Mouse (Mus musculus) cerebellum, adult 2 months (tissue): ENCODE measurements around the gene Dennd1c. TPM values are rescaled to one million over a fixed set of nuclear protein-coding genes. Genes with fewer than 3 reads are reported as not detected.
A peak's percentile ranks its signal among the peaks of the same experiment; 100 is the strongest.

Experiments used
- DNase-seq, 2 experiments: peaks; one replicate each; pipeline ENCODE4 v3.0.0; 2021
- H3K27ac ChIP-seq: fragments of 200-500 bp; 2 replicates; pipeline ENCODE4 v1.5.1; 2012; ENCODE audit warnings: low read length, control low read depth, inconsistent platforms; ENCODE audit not compliant: insufficient read depth
- H3K27me3 ChIP-seq: fragments of 200-500 bp; 2 replicates; pipeline ENCODE4 v1.6.1; 2012; ENCODE audit warnings: inconsistent platforms, mild to moderate bottlenecking, low read length, moderate library complexity; ENCODE audit not compliant: control insufficient read depth, insufficient read depth
- H3K4me1 ChIP-seq: fragments of 200-500 bp; 2 replicates; pipeline ENCODE4 v1.6.1; 2011; ENCODE audit warnings: low read length; ENCODE audit not compliant: control insufficient read depth, insufficient read depth
- H3K4me3 ChIP-seq: fragments of 200-500 bp; replicated peaks from 2 replicates; pipeline ENCODE3; 2011; ENCODE audit warnings: mild to moderate bottlenecking, low read depth, low read length, control low read depth; ENCODE audit not compliant: insufficient read depth
- CTCF ChIP-seq: fragments of 200-500 bp; IDR thresholded peaks from 2 replicates; pipeline ENCODE4 v1.5.1; 2011; ENCODE audit warnings: low read depth, mild to moderate bottlenecking, control low read depth, low read length, moderate library complexity, borderline replicate concordance; ENCODE audit not compliant: insufficient read depth
- POLR2A ChIP-seq: fragments of 200-500 bp; IDR thresholded peaks from 2 replicates; pipeline ENCODE4 v1.6.1; 2011; ENCODE audit warnings: low read length, control low read depth, borderline replicate concordance; ENCODE audit not compliant: insufficient read depth
- WGBS: fragments of 180-500 bp; shearing (Covaris S2); methylation state at CpG from one replicate; pipeline ENCODE4 v1.1.7; 2018; 5-methylcytosine and 5-hydroxymethylcytosine counted together
- polyA plus RNA-seq: library from polyadenylated mRNA; depleted of rRNA; stranded (reverse); fragments of >200 nt; gene quantifications from 2 replicates; pipeline ENCODE4 v1.2.3, GENCODE M21; 2012; rRNA removed

The Dennd1c gene
- polyA plus RNA-seq, 1 experiment, result 1.1 TPM

- Histone ChIP-seq H3K27ac (peak within 1 kb of the TSS; percentile 60), H3K4me1 (peaks cover 8% of the 10 kb centered on the region), H3K27me3 (no peaks in the 10 kb centered on the region), H3K4me3 (peak within 1 kb of the TSS; percentile 82)
- TF ChIP-seq CTCF, result no peak
- TF ChIP-seq POLR2A, result peak; percentile 70
- DNase-seq, result no peak
- WGBS, result 1% methylated on average over 98 of the region's 99 CpGs
Observed at GRCm38 (mm10) chr17:57030931-57031660, 47.2 kb downstream of the Dennd1c start, which contains the start of gene Khsrp. Khsrp (minus strand) TSS chr17:57031522.

DNA sequence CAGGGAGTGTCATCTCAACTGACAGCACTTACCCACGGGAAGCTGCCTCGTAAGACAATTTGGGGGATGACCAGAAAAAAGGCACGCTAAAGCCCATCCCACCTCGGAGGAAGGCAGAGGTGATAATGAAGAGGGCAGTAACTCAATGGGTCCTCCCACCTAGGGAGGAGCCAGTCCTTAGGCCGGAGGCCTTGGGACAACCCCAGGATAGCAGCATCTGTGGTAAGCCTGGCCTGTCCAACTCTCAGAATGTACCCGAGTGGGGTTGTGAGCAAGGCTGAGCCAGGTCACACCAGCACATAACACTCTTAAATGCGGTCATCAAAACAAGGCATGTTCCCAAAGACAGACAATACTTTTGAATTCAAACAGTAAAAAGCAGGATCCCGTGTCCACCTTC is 48.6 kb downstream of the Dennd1c start:
- H3K27me3 ChIP-seq, result no peaks in the 10 kb centered on the region
- peaks cover 8% of the 10 kb centered on the region for H3K4me1 ChIP-seq
- H3K4me3 ChIP-seq, result peak overlapping the region; percentile 34
- no peak overlapping the region for H3K27ac ChIP-seq
- DNase-seq, result no peak
- WGBS, result 18% methylated on average over 8 of the region's 8 CpGs
- no peak for TF ChIP-seq CTCF
- no peak for TF ChIP-seq POLR2A

GRCm38 (mm10) chr17:57027471-57027870 is 50.8 kb downstream of the Dennd1c start:
- DNase-seq, result no peak
- WGBS, result 82% methylated on average over 4 of the region's 4 CpGs

DNA sequence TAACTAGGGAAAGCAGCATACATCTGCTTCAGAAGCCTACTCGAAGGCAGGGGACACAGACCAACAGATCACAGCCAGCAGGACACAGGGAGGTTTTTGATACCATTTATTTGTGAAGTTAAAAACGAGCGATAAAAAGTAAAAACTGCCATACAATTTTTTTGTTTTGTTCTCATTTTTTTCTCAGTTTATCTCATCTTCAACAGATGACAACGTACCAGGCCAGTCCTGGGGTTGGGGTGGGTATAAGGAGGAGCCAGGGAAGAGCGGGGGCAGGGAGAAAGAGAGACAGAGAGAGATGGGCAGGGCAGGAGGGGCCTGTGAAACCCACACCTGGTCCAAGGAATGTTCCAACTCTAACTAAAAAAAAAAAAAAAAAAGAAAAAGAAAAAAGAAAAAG is 57.4 kb downstream of the Dennd1c start:
- DNase-seq, result no peak
- no peak for TF ChIP-seq POLR2A
- no peak for TF ChIP-seq CTCF
- no peaks in the 10 kb centered on the region for H3K27me3 ChIP-seq
- 86% methylated on average over 5 of the region's 5 CpGs for WGBS
- H3K4me1 ChIP-seq, result no peaks in the 10 kb centered on the region
- H3K27ac ChIP-seq, result no peak overlapping the region
- no peak overlapping the region for H3K4me3 ChIP-seq

More at GRCm38 (mm10) chr17:57027471-57027870, 50.8 kb downstream of the Dennd1c start:
- TF ChIP-seq POLR2A (no peak), CTCF (no peak)
- H3K4me3 ChIP-seq, result no peak overlapping the region
- H3K27me3 ChIP-seq, result no peaks in the 10 kb centered on the region
- H3K4me1 ChIP-seq, result peaks cover 8% of the 10 kb centered on the region
- no peak overlapping the region for H3K27ac ChIP-seq

DNA sequence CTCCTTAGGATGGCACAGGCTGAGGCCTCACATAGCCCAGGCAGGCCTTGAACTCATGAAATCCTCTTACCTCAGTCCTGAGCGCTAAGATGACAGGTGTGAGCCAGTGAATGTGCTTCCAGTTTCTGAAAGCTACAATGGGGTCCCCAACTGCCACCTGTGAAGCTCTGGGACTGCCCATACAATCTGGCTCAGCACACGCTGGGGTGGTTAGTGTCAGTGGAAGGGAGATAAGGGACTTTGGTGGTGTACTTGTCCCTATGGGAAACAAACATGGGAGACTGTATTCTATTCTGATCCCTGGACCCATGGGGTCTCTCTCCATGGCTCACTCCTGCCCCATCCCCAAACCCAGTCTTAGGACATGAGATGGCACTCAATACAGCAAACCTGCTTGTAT is 58.6 kb downstream of the Dennd1c start:
- WGBS, result 81% methylated on average over 2 of the region's 2 CpGs
- Histone ChIP-seq H3K4me3 (no peak overlapping the region), H3K27me3 (no peaks in the 10 kb centered on the region), H3K4me1 (no peaks in the 10 kb centered on the region), H3K27ac (no peak overlapping the region)
- no peak for TF ChIP-seq POLR2A
- no peak for TF ChIP-seq CTCF
- DNase-seq, result no peak

Other genes starting within 250 kb of the Dennd1c start
- 3.1 and 3.6 TPM in 2 replicates for gene Rfx2, start 247.5 kb downstream of the Dennd1c start, polyA plus RNA-seq
- 0.03 TPM in 2 replicates for gene Acsbg2, start 204.1 kb downstream of the Dennd1c start, polyA plus RNA-seq
- 0.03 TPM in 1 of 2 replicates, not detected in the other for gene 1700061G19Rik, start 203.0 kb downstream of the Dennd1c start, polyA plus RNA-seq
- 45.7 and 47.9 TPM in 2 replicates for gene Mllt1, start 143.1 kb downstream of the Dennd1c start, polyA plus RNA-seq
- gene Acer1, start 96.4 kb downstream of the Dennd1c start, polyA plus RNA-seq, result not detected in 2 replicates
- 167 and 175 TPM in 2 replicates for gene Clpp, start 88.2 kb downstream of the Dennd1c start, polyA plus RNA-seq
- gene Alkbh7, start 81.2 kb downstream of the Dennd1c start, polyA plus RNA-seq, result 56.7 and 70.4 TPM in 2 replicates
- gene Pspn, start 78.5 kb downstream of the Dennd1c start, polyA plus RNA-seq, result 0.41 TPM in 1 of 2 replicates, not detected in the other
- gene Gtf2f1, start 67.2 kb downstream of the Dennd1c start, polyA plus RNA-seq, result 81.0 and 85.3 TPM in 2 replicates
- gene Gm17949, start 67.0 kb downstream of the Dennd1c start, polyA plus RNA-seq, result 0.10 and 0.34 TPM in 2 replicates
- gene Khsrp, start 47.0 kb downstream of the Dennd1c start, polyA plus RNA-seq, result 67.7 and 70.3 TPM in 2 replicates
- 0.17 and 0.29 TPM in 2 replicates for gene Slc25a41, start 36.9 kb downstream of the Dennd1c start, polyA plus RNA-seq
- 2.8 and 3.3 TPM in 2 replicates for gene Crb3, start 19.4 kb downstream of the Dennd1c start, polyA plus RNA-seq
- 178 and 211 TPM in 2 replicates for gene Slc25a23, start 18.7 kb downstream of the Dennd1c start, polyA plus RNA-seq
- gene Tubb4a, start 9.3 kb upstream of the Dennd1c start, polyA plus RNA-seq, result 1,121 and 1,177 TPM in 2 replicates
- 5.8 and 7.7 TPM in 2 replicates for gene Tnfsf9, start 26.8 kb upstream of the Dennd1c start, polyA plus RNA-seq
- gene Cd70, start 71.3 kb upstream of the Dennd1c start, polyA plus RNA-seq, result 11.7 and 12.5 TPM in 2 replicates
- not detected in 2 replicates for gene Tnfsf14, start 115.7 kb upstream of the Dennd1c start, polyA plus RNA-seq
- gene C3, start 149.6 kb upstream of the Dennd1c start, polyA plus RNA-seq, result 1.1 and 1.3 TPM in 2 replicates
- gene Gpr108, start 169.9 kb upstream of the Dennd1c start, polyA plus RNA-seq, result 44.0 and 46.9 TPM in 2 replicates
- 8.5 and 10.1 TPM in 2 replicates for gene Trip10, start 170.9 kb upstream of the Dennd1c start, polyA plus RNA-seq
- gene Vav1, start 200.6 kb upstream of the Dennd1c start, polyA plus RNA-seq, result 1.2 and 1.5 TPM in 2 replicates